Mouse (Mus musculus) limb, embryonic 14.5 days (tissue): Measurements from ENCODE around the gene Phldb1. TPM values are rescaled to one million over a fixed set of nuclear protein-coding genes. Genes with fewer than 3 reads are reported as not detected.

Experiments
- ATAC-seq: fragments of 200-750 bp; cut with Nextera tagmentation; 2 replicates; pipeline ENCODE4 v1.8.0; 2017; ENCODE audit warnings: low read depth, moderate number of reproducible peaks, moderate TSS enrichment; ENCODE audit not compliant: low FRiP score
- DNase-seq: peaks from one replicate; pipeline ENCODE4 v3.0.0-alpha.2; 2015; ENCODE audit warnings: low spot score
- H3K27ac ChIP-seq: fragments of 300-500 bp; sonication (generic); replicated peaks from 2 replicates; pipeline ENCODE4 v1.5.1; 2014; ENCODE audit warnings: low read depth, mild to moderate bottlenecking, low read length, moderate library complexity, mixed read lengths
- H3K27me3 ChIP-seq: fragments of 300-500 bp; sonication (generic); 2 replicates; pipeline ENCODE4 v1.6.1; 2014; ENCODE audit warnings: low read length, mixed read lengths; ENCODE audit not compliant: control insufficient read depth, insufficient read depth
- H3K36me3 ChIP-seq: fragments of 300-500 bp; sonication (generic); 2 replicates; pipeline ENCODE4 v1.6.1; 2014; ENCODE audit warnings: mild to moderate bottlenecking, low read length, moderate library complexity, mixed read lengths; ENCODE audit not compliant: control insufficient read depth, insufficient read depth
- H3K4me1 ChIP-seq: fragments of 300-500 bp; sonication (generic); 2 replicates; pipeline ENCODE4 v1.6.1; 2014; ENCODE audit warnings: antibody characterized with exemption, low read length, mixed read lengths; ENCODE audit not compliant: control insufficient read depth, insufficient read depth
- H3K4me2 ChIP-seq: fragments of 300-500 bp; sonication (generic); replicated peaks from 2 replicates; pipeline ENCODE4 v1.6.1; 2014; ENCODE audit warnings: low read depth, mild to moderate bottlenecking, low read length, moderate library complexity; ENCODE audit not compliant: severe bottlenecking
- H3K4me3 ChIP-seq: fragments of 300-500 bp; sonication (generic); replicated peaks from 2 replicates; pipeline ENCODE4 v1.5.1; 2014; ENCODE audit warnings: low read length
- H3K9ac ChIP-seq: fragments of 300-500 bp; sonication (generic); 2 replicates; pipeline ENCODE4 v1.6.1; 2014; ENCODE audit warnings: mild to moderate bottlenecking, low read depth, low read length, moderate library complexity; ENCODE audit not compliant: severe bottlenecking
- H3K9me3 ChIP-seq: fragments of 300-500 bp; sonication (generic); 2 replicates; pipeline ENCODE4 v1.6.1; 2016; ENCODE audit warnings: low read length; ENCODE audit not compliant: control insufficient read depth
- POLR2A ChIP-seq: fragments of 200-500 bp; IDR thresholded peaks from 2 replicates; pipeline ENCODE4 v1.8.0; 2012; ENCODE audit warnings: inconsistent platforms, mild to moderate bottlenecking, moderate library complexity, borderline replicate concordance; ENCODE audit not compliant: insufficient read depth, insufficient read length; ENCODE audit errors: extremely low read depth
- WGBS: fragments of 180-500 bp; shearing (Covaris S2); extraction: QIAGEN DNeasy Blood & Tissue Kit; methylation state at CpG from one replicate; pipeline ENCODE4 v1.1.7; 2014; 5-methylcytosine and 5-hydroxymethylcytosine counted together
- polyA plus RNA-seq, 2 experiments: library from polyadenylated mRNA; depleted of rRNA in 1 of 2; stranded (reverse) in 1 of 2; unstranded in 1 of 2; fragments of >200 nt; fragmentation: Nextera tagmentation in 1 of 2; extraction: Ambion mirVana in 1 of 2; gene quantifications; 2 replicates each; pipeline versions ENCODE4 v1.2.1 to v1.2.3; 2012 to 2014

The Phldb1 gene
- polyA plus RNA-seq, 2 experiments = 36.5 to 85.6 TPM

DNA sequence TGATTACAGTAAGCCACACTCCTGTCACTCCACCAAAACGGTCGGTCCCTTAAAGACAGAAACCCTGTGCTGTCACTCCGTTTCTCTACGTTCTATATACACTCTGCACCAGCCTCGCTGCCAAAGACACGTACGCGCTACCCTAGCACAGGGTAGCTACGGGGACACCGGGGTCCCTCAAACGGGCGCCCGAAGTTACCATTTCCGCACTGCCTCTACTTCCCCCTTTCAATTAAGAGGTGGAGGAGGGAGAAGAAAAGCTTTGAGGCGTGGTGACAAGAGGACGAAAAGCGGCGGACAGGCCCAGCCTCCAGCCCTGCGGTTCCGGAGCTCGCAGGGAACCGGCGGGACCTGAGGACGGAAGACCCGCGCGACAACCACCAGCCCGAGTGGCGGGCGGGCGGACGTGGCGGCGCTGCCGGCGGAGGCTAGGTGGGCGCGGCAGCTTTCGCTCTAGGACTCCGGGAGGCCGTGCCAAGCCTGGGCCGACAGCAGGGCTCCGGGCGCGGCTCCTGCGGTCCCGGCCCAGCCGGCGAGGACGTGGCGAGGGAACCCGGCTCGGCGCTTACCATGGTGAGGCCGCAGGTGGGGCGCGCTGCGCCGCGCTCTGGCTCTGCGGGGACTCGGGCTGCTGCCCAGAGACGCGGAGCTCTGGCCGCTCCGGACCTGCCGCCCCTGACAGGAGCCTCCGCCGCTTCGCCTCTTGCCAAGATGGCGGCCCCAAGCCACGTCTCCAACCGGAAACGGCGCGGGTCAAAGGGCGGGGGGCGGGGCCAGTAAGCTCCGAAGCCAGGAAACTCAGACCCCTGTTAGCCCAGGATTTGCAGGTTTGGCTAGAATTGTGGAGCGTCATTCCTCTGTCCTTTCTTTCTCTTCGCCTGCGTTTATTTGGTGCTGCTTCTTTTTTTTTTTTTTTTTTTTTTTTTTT, 32.4 kb upstream of the Phldb1 start, which contains the start of the genes Arcn1 and Ift46:
Gene Arcn1, minus strand, starts transcription at position 745 of the 928 bp plus-strand sequence.
Gene Ift46, plus strand, starts transcription at position 808 of the 928 bp plus-strand sequence.
- peak within 1 kb of the TSS; percentile 96 for H3K4me3 ChIP-seq
- DNase-seq = peak; percentile 87
- H3K4me2 ChIP-seq = peak within 1 kb of the TSS; percentile 79
- no peaks in the 10 kb centered on the region for H3K9me3 ChIP-seq
- 1% methylated on average over 64 of the region's 82 CpGs for WGBS
- ATAC-seq = peak; percentile 92
- peak; percentile 81; the same call in 1 of the 2 replicates for TF ChIP-seq POLR2A
- H3K27me3 ChIP-seq = no peaks in the 10 kb centered on the region
- H3K9ac ChIP-seq = peak within 1 kb of the TSS; percentile 99
- H3K27ac ChIP-seq = peak within 1 kb of the TSS; percentile 98
- H3K36me3 ChIP-seq = 0 out of 2 replicates have a peak, but pooled peaks cover 3% of the 10 kb centered on the region
- peaks cover 11% of the 10 kb centered on the region for H3K4me1 ChIP-seq

DNA sequence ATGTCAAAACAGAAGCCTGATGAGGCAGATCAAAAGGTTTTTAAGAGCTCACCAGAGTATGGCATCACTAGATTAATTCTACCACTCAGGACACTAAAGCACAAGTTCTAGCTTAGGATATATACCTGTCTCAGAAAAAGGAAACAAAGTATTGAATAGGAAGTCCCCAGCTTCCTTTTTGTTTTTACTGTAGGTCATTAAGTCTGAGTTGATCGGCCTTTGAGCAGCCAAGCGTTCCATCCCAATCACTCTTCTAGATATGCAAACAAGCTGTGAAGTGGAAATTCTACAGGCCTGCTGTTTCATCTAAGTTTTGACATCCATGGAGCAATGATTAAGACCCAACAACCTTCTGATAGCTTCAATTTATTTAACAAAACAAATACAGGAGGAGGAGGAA, 25.9 kb upstream of the Phldb1 start:
- Histone ChIP-seq H3K4me1 (peaks cover 7% of the 10 kb centered on the region; the same call in 1 of the 2 replicates), H3K4me2 (no peak overlapping the region), H3K27ac (no peak overlapping the region), H3K27me3 (no peaks in the 10 kb centered on the region), H3K9ac (no peak overlapping the region), H3K36me3 (peaks cover 44% of the 10 kb centered on the region), H3K4me3 (no peak overlapping the region), H3K9me3 (no peaks in the 10 kb centered on the region)
- DNase-seq (no peak), ATAC-seq (no peak)
- WGBS = 82% methylated on average over 2 of the region's 2 CpGs
- no peak for TF ChIP-seq POLR2A

DNA sequence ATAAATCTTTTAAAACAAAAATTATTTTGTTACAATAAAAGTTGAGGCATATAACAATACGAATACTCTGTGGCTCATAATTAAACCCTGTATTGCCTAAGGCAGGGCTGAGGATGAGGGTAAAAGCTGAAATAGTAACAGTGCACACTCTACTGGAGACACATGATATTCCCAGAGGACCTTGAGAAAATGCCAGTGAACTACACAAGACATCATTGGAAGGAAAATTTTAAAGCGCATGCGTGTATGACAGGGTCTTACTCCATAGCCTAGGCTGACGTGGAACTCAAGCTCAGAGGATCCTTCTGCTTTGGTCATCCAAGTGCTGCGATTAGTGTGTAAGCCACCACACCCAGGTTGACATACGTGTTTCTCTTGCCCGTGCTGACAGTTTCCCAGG, 13.5 kb upstream of the Phldb1 start:
- H3K9ac ChIP-seq = no peak overlapping the region
- H3K4me3 ChIP-seq = no peak overlapping the region
- DNase-seq (peak; percentile 49), ATAC-seq (no peak)
- TF ChIP-seq POLR2A = no peak
- H3K4me1 ChIP-seq = no peaks in the 10 kb centered on the region
- 85% methylated on average over 7 of the region's 7 CpGs for WGBS
- no peaks in the 10 kb centered on the region for H3K9me3 ChIP-seq
- H3K4me2 ChIP-seq = no peak overlapping the region
- no peak overlapping the region for H3K27ac ChIP-seq
- peaks cover 97% of the 10 kb centered on the region for H3K36me3 ChIP-seq
- no peaks in the 10 kb centered on the region for H3K27me3 ChIP-seq

DNA sequence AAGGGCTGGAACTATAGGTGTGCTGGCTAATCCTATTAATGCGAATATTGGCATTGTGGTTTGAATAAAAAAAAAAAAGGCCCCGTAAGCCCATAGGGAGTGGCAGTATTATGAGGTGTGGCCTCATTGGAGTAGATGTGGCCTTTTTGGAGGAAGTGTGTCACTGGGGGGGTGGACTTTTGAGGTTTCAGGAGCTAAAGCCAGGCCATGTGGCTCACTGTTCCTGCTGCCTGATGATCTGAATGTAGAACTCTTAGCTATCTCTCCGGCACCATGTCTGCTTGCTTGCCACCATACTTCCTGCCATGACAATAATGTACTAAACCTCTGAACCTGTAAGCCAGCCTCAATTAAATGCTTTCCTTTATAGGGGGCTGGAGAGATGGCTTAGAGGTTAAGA, 12.3 kb upstream of the Phldb1 start:
- H3K27ac ChIP-seq = no peak overlapping the region
- no peaks in the 10 kb centered on the region for H3K9me3 ChIP-seq
- no peak overlapping the region for H3K4me2 ChIP-seq
- no peak for TF ChIP-seq POLR2A
- H3K27me3 ChIP-seq = no peaks in the 10 kb centered on the region
- H3K4me1 ChIP-seq = no peaks in the 10 kb centered on the region
- ATAC-seq (no peak), DNase-seq (no peak)
- H3K36me3 ChIP-seq = peaks cover 96% of the 10 kb centered on the region
- no peak overlapping the region for H3K9ac ChIP-seq
- no peak overlapping the region for H3K4me3 ChIP-seq
- WGBS = 94% methylated on average over 3 of the region's 3 CpGs

DNA sequence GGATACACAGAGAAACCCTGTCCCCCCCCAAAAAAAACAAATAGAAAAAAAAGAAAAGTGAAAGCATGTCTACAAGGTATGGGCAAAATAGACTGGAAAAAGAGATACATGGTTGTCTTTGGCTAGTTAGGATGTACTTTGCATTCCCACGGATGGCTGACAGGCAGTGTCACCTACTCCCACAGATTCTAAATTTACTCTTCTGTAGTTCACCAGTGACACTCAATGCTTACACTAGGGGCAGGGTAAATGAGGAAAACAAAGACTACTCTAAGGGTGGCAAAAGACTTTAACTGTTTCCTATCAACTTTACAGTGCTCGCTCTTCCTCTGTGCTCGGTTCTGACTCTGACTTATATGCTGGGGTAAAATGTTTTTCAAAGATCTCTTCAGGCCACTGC, 11.7 kb upstream of the Phldb1 start:
- Histone ChIP-seq H3K36me3 (peaks cover 92% of the 10 kb centered on the region), H3K27ac (no peak overlapping the region), H3K4me3 (no peak overlapping the region), H3K4me2 (no peak overlapping the region), H3K4me1 (no peaks in the 10 kb centered on the region), H3K9me3 (no peaks in the 10 kb centered on the region), H3K27me3 (no peaks in the 10 kb centered on the region), H3K9ac (no peak overlapping the region)
- ATAC-seq (no peak), DNase-seq (no peak)
- TF ChIP-seq POLR2A = no peak
- 90% methylated on average over 3 of the region's 3 CpGs for WGBS
